8 mouse cellular contexts compared by ENCODE assay signal in genomic region chr11:106660453-106661081, GRCm38 (mm10). TPM values are rescaled to one million over a fixed set of nuclear protein-coding genes. Genes with fewer than 3 reads are reported as not detected.
DNase-seq lines count a peak whose midpoint lies in the region; ATAC-seq and TF ChIP-seq lines count a peak whose summit lies in the region.

No protein-coding gene starts in this region.

- no peaks in the 10 kb centered on the region for H3K79me2 ChIP-seq in liver, adult 2 months (ENCODE audit: control insufficient read depth, insufficient read depth, low read length)

- no peaks in the 10 kb centered on the region for H3K36me3 ChIP-seq in kidney, adult 2 months (ENCODE audit: control insufficient read depth, insufficient read depth, low read length)
- H3K36me3 ChIP-seq in embryonic facial prominence, embryonic 12.5 days, result no peaks in the 10 kb centered on the region
- no peaks in the 10 kb centered on the region for H3K36me3 ChIP-seq in hindbrain, embryonic 10.5 days
- H3K36me3 ChIP-seq in liver, adult 2 months (ENCODE audit: control insufficient read depth, insufficient read depth, low read length), result no peaks in the 10 kb centered on the region

- no peak for TF ChIP-seq CTCF in kidney, adult 2 months (conservative IDR thresholded peaks at IDR 0.05; ENCODE audit: insufficient read depth, insufficient read length, low read depth, low read length)
- TF ChIP-seq CTCF in liver, adult 2 months (IDR thresholded peaks at IDR 0.05; ENCODE audit: low read depth, low read length), result no peak

- 63% methylated on average over 13 of the region's 13 CpGs for WGBS in kidney, adult 2 months
- WGBS in embryonic facial prominence, embryonic 12.5 days, result 60% methylated on average over 13 of the region's 13 CpGs
- WGBS in hindbrain, embryonic 10.5 days, result 47% methylated on average over 13 of the region's 13 CpGs
- WGBS in liver, adult 2 months, result 74% methylated on average over 13 of the region's 13 CpGs

- no peaks in the 10 kb centered on the region for H3K27me3 ChIP-seq in kidney, adult 2 months (replicated peaks; ENCODE audit: control insufficient read depth, insufficient read depth, low read length)
- no peaks in the 10 kb centered on the region for H3K27me3 ChIP-seq in embryonic facial prominence, embryonic 12.5 days
- H3K27me3 ChIP-seq in hindbrain, embryonic 10.5 days (ENCODE audit: insufficient read depth, poor library complexity, severe bottlenecking), result no peaks in the 10 kb centered on the region
- no peaks in the 10 kb centered on the region for H3K27me3 ChIP-seq in liver, adult 2 months (ENCODE audit: control insufficient read depth, insufficient read depth, low read length)

- H3K27ac ChIP-seq in kidney, adult 2 months (ENCODE audit: insufficient read depth, low read depth, low read length), result peak overlapping the region; percentile 76
- peak overlapping the region; percentile 84 for H3K27ac ChIP-seq in embryonic facial prominence, embryonic 12.5 days
- H3K27ac ChIP-seq in hindbrain, embryonic 10.5 days, result peak overlapping the region; percentile 91
- H3K27ac ChIP-seq in liver, adult 2 months (replicated peaks; ENCODE audit: insufficient read depth, low read depth, low read length), result peak overlapping the region; percentile 69

- peaks cover 13% of the 10 kb centered on the region for H3K4me1 ChIP-seq in kidney, adult 2 months (ENCODE audit: control insufficient read depth, insufficient read depth, low read length)
- H3K4me1 ChIP-seq in embryonic facial prominence, embryonic 12.5 days, result peaks cover 36% of the 10 kb centered on the region
- H3K4me1 ChIP-seq in hindbrain, embryonic 10.5 days (replicated peaks), result peaks cover 59% of the 10 kb centered on the region
- peaks cover 5% of the 10 kb centered on the region; the same call in 1 of the 2 replicates for H3K4me1 ChIP-seq in liver, adult 2 months (ENCODE audit: control insufficient read depth, insufficient read depth, low read length)

- H3K4me2 ChIP-seq in embryonic facial prominence, embryonic 12.5 days (replicated peaks), result no peak overlapping the region

- no peaks in the 10 kb centered on the region for H3K9me3 ChIP-seq in embryonic facial prominence, embryonic 12.5 days
- no peaks in the 10 kb centered on the region for H3K9me3 ChIP-seq in hindbrain, embryonic 10.5 days

- DNase-seq in kidney, adult 2 months, result peak; percentile 63
- DNase-seq in kidney, adult 11 months, result no peak
- DNase-seq in hindbrain, embryonic 10.5 days (ENCODE audit: low spot score), result peak; percentile 67
- peak; percentile 44 for DNase-seq in liver, adult 2 months (ENCODE audit: extremely low read depth, low read depth, low spot score)
- DNase-seq in naive thymus-derived CD4-positive, alpha-beta T cell, adult 2 months (ENCODE audit: low read depth), result peak; percentile 64
- no peak for DNase-seq in cerebellum, adult 18-20 months

- no peak overlapping the region for H3K4me3 ChIP-seq in kidney, adult 2 months (ENCODE audit: insufficient read depth, low read depth, low read length)
- H3K4me3 ChIP-seq in embryonic facial prominence, embryonic 12.5 days, result no peak overlapping the region
- H3K4me3 ChIP-seq in hindbrain, embryonic 10.5 days, result no peak overlapping the region
- no peak overlapping the region for H3K4me3 ChIP-seq in liver, adult 2 months (ENCODE audit: insufficient read depth, low read depth, low read length)

- no peak for ATAC-seq in embryonic facial prominence, embryonic 12.5 days (ENCODE audit: insufficient number of reproducible peaks, insufficient read depth, low FRiP score, low TSS enrichment)
- ATAC-seq in inflammation-experienced regulatory T-cells, adult 6 months, result no peak

- no peak for TF ChIP-seq POLR2A in kidney, adult 2 months (IDR thresholded peaks at IDR 0.05; ENCODE audit: low read depth, low read length)
- no peak for TF ChIP-seq POLR2A in liver, adult 2 months (IDR thresholded peaks at IDR 0.05; ENCODE audit: extremely low read depth, insufficient read depth, low read length)

- H3K9ac ChIP-seq in embryonic facial prominence, embryonic 12.5 days, result no peak overlapping the region; the same call in 1 of the 2 replicates
- H3K9ac ChIP-seq in liver, adult 2 months (ENCODE audit: low read depth, low read length), result no peak overlapping the region

RNA-seq across cellular contexts. Expression of gene Tex2, which starts 47.3 kb away (rescaled TPM):
- 33.0 and 37.2 TPM in 2 replicates for polyA plus RNA-seq in kidney, adult 2 months (2012; rRNA removed)
- 8.3 and 9.4 TPM in 2 replicates for polyA plus RNA-seq in embryonic facial prominence, embryonic 12.5 days (2016; fragmentation: Nextera tagmentation; extraction: Ambion mirVana)
- 6.9 and 7.9 TPM in 2 replicates for polyA plus RNA-seq in hindbrain, embryonic 10.5 days (2016; fragmentation: Nextera tagmentation; extraction: Ambion mirVana)
- total RNA-seq in liver, adult 2 months (2014; rRNA removed), result 60.4 and 63.4 TPM in 2 replicates
- polyA plus RNA-seq in liver, adult 2 months (2012; rRNA removed), result 45.3 and 49.7 TPM in 2 replicates
- 10 to 100 TPM; 19.4 to 24.0 (median 23.4) TPM for polyA plus RNA-seq in inflammation-experienced regulatory T-cells, adult 6 months (2017; shearing (Covaris generic))

Comparison
In these comparisons a context has a peak if more than half of its experiments do, and no peak if none do; other contexts are left out.
1. DNase-seq: peak in kidney, adult 2 months (single experiment), hindbrain, embryonic 10.5 days (single experiment), liver, adult 2 months (single experiment) and naive thymus-derived CD4-positive, alpha-beta T cell, adult 2 months (single experiment); none in kidney, adult 11 months (single experiment) and cerebellum, adult 18-20 months (0 of 2).
2. Peak in every context shown above with its lines, with median percentiles within 50 percentile points of each other: H3K27ac ChIP-seq.